ENCODE assay signal across 8 mouse cellular contexts in genomic region chr4:102254466-102255294, GRCm38 (mm10).
DNase-seq lines count a peak whose midpoint lies in the region; ATAC-seq and TF ChIP-seq lines count a peak whose summit lies in the region.

No protein-coding gene starts in this region.

- peak; percentile 88; the same call in 1 of the 2 replicates for ATAC-seq in lung, embryonic 15.5 days (ENCODE audit: borderline replicate concordance, extremely low read depth, low FRiP score, low TSS enrichment)
- peak; percentile 87 for ATAC-seq in hindbrain, postnatal 0 days
- ATAC-seq in neural tube, embryonic 11.5 days (ENCODE audit: insufficient read depth, low FRiP score, low TSS enrichment), result peak; percentile 84
- no peak for ATAC-seq in monocyte, adult 5-6 weeks (replicated peaks; ENCODE audit: insufficient number of reproducible peaks, low FRiP score, low TSS enrichment, poor library complexity, severe bottlenecking)

- H3K4me1 ChIP-seq in lung, embryonic 15.5 days, result peaks cover 11% of the 10 kb centered on the region; the same call in 1 of the 2 replicates
- H3K4me1 ChIP-seq in lung, adult 2 months (ENCODE audit: control insufficient read depth, insufficient read depth, low read length), result peaks cover 2% of the 10 kb centered on the region; the same call in 1 of the 2 replicates
- H3K4me1 ChIP-seq in hindbrain, postnatal 0 days (ENCODE audit: insufficient read depth, low read length), result no peaks in the 10 kb centered on the region
- H3K4me1 ChIP-seq in limb, embryonic 10.5 days, result peaks cover 8% of the 10 kb centered on the region; the same call in 1 of the 2 replicates
- peaks cover 3% of the 10 kb centered on the region; the same call in 1 of the 2 replicates for H3K4me1 ChIP-seq in neural tube, embryonic 11.5 days (ENCODE audit: control insufficient read depth, insufficient read depth, low read length)

- no peaks in the 10 kb centered on the region for H3K36me3 ChIP-seq in lung, embryonic 15.5 days
- H3K36me3 ChIP-seq in hindbrain, postnatal 0 days (ENCODE audit: insufficient read depth, low read length), result no peaks in the 10 kb centered on the region
- no peaks in the 10 kb centered on the region for H3K36me3 ChIP-seq in limb, embryonic 10.5 days
- H3K36me3 ChIP-seq in neural tube, embryonic 11.5 days (ENCODE audit: control insufficient read depth, insufficient read depth, low read length), result no peaks in the 10 kb centered on the region

- peak overlapping the region; percentile 35 for H3K4me3 ChIP-seq in lung, embryonic 15.5 days
- H3K4me3 ChIP-seq in lung, adult 2 months (replicated peaks; ENCODE audit: extremely low read depth, low read depth, low read length), result no peak overlapping the region
- H3K4me3 ChIP-seq in hindbrain, postnatal 0 days (ENCODE audit: low read length), result peak overlapping the region; percentile 47
- H3K4me3 ChIP-seq in limb, embryonic 10.5 days, result peak overlapping the region; percentile 23
- H3K4me3 ChIP-seq in neural tube, embryonic 11.5 days (ENCODE audit: low read depth, low read length), result peak overlapping the region; percentile 22

- no peaks in the 10 kb centered on the region for H3K27me3 ChIP-seq in lung, embryonic 15.5 days
- H3K27me3 ChIP-seq in hindbrain, postnatal 0 days (ENCODE audit: insufficient read depth, low read length), result no peaks in the 10 kb centered on the region
- no peaks in the 10 kb centered on the region for H3K27me3 ChIP-seq in limb, embryonic 10.5 days (ENCODE audit: low read depth, poor library complexity, severe bottlenecking)
- H3K27me3 ChIP-seq in neural tube, embryonic 11.5 days (ENCODE audit: control insufficient read depth, insufficient read depth, low read length), result no peaks in the 10 kb centered on the region

- peak overlapping the region; percentile 79 for H3K27ac ChIP-seq in lung, embryonic 15.5 days
- H3K27ac ChIP-seq in hindbrain, postnatal 0 days, result peak overlapping the region; percentile 77
- H3K27ac ChIP-seq in limb, embryonic 10.5 days, result 0 out of 2 replicates have a peak overlapping the region, but pooled peaks have one; percentile 28
- H3K27ac ChIP-seq in neural tube, embryonic 11.5 days (ENCODE audit: low read depth, low read length), result peak overlapping the region; percentile 17; the same call in 1 of the 2 replicates

- WGBS in lung, embryonic 15.5 days, result 3% methylated on average over 15 of the region's 15 CpGs
- WGBS in lung, adult 2 months, result 10% methylated on average over 15 of the region's 15 CpGs
- whole genome bisulfite sequencing in hindbrain, postnatal 0 days, result 2% methylated on average over 15 of the region's 15 CpGs
- 19% methylated on average over 15 of the region's 15 CpGs for WGBS in limb, embryonic 10.5 days
- 10% methylated on average over 15 of the region's 15 CpGs for WGBS in neural tube, embryonic 11.5 days

- peak overlapping the region; percentile 66 for H3K4me2 ChIP-seq in lung, embryonic 15.5 days
- H3K4me2 ChIP-seq in hindbrain, postnatal 0 days (ENCODE audit: low read depth, low read length), result peak overlapping the region; percentile 88
- H3K4me2 ChIP-seq in neural tube, embryonic 11.5 days (ENCODE audit: low read depth), result peak overlapping the region; percentile 36

- no peak for DNase-seq in lung, adult 2 months
- DNase-seq in frontal cortex, postnatal 14 days (ENCODE audit: low spot score in 2 of 2), result peak; percentile 43 to 50
- DNase-seq in hindbrain, postnatal 0 days (ENCODE audit: low spot score), result peak; percentile 78
- DNase-seq in limb, embryonic 10.5 days (ENCODE audit: low spot score), result no peak
- DNase-seq in neural tube, embryonic 11.5 days (ENCODE audit: low spot score), result peak; percentile 55
- no peak for DNase-seq in ovary, postnatal 36 days (ENCODE audit: low spot score)

- TF ChIP-seq CTCF in lung, adult 2 months (IDR thresholded peaks at IDR 0.05; ENCODE audit: insufficient read depth, low read length), result no peak
- peak; percentile 47 for TF ChIP-seq CTCF in hindbrain, postnatal 0 days (IDR thresholded peaks at IDR 0.05; ENCODE audit: low read depth)

- no peak for TF ChIP-seq POLR2A in lung, adult 2 months (IDR thresholded peaks at IDR 0.05; ENCODE audit: borderline replicate concordance, extremely low read depth, low read depth, low read length)

- H3K9me3 ChIP-seq in lung, embryonic 15.5 days, result no peaks in the 10 kb centered on the region
- no peaks in the 10 kb centered on the region for H3K9me3 ChIP-seq in hindbrain, postnatal 0 days (ENCODE audit: low read length)
- H3K9me3 ChIP-seq in limb, embryonic 10.5 days (replicated peaks), result no peaks in the 10 kb centered on the region
- H3K9me3 ChIP-seq in neural tube, embryonic 11.5 days (ENCODE audit: control insufficient read depth, low read length), result no peaks in the 10 kb centered on the region

- 0 out of 2 replicates have a peak overlapping the region, but pooled peaks have one; percentile 25 for H3K9ac ChIP-seq in lung, embryonic 15.5 days
- peak overlapping the region; percentile 55 for H3K9ac ChIP-seq in hindbrain, postnatal 0 days (replicated peaks; ENCODE audit: low read length)
- H3K9ac ChIP-seq in neural tube, embryonic 11.5 days (ENCODE audit: low read length), result peak overlapping the region; percentile 51

Comparison
In these comparisons a context has a peak if more than half of its experiments do, and no peak if none do; other contexts are left out.
1. H3K27ac ChIP-seq: peak in every context shown above with its lines; median percentile 79 in lung, embryonic 15.5 days; 77 in hindbrain, postnatal 0 days; 28 in limb, embryonic 10.5 days; 17 in neural tube, embryonic 11.5 days.
2. H3K4me2 ChIP-seq: peak in every context shown above with its lines; median percentile 88 in hindbrain, postnatal 0 days; 66 in lung, embryonic 15.5 days; 36 in neural tube, embryonic 11.5 days.
3. DNase-seq: peak in frontal cortex, postnatal 14 days (2 of 2), hindbrain, postnatal 0 days (single experiment) and neural tube, embryonic 11.5 days (single experiment); none in lung, adult 2 months (single experiment), limb, embryonic 10.5 days (single experiment) and ovary, postnatal 36 days (single experiment).
4. Peak in every context shown above with its lines, with median percentiles within 50 percentile points of each other: H3K9ac ChIP-seq.